Mouse (Mus musculus): ENCODE measurements around the gene Nol4l. TPM values are rescaled to one million over a fixed set of nuclear protein-coding genes. Genes with fewer than 3 reads are reported as not detected.

Nol4l gene
- polyA plus RNA-seq, 2 experiments from 2014 or later: 2.7 to 3.5 TPM

DNA sequence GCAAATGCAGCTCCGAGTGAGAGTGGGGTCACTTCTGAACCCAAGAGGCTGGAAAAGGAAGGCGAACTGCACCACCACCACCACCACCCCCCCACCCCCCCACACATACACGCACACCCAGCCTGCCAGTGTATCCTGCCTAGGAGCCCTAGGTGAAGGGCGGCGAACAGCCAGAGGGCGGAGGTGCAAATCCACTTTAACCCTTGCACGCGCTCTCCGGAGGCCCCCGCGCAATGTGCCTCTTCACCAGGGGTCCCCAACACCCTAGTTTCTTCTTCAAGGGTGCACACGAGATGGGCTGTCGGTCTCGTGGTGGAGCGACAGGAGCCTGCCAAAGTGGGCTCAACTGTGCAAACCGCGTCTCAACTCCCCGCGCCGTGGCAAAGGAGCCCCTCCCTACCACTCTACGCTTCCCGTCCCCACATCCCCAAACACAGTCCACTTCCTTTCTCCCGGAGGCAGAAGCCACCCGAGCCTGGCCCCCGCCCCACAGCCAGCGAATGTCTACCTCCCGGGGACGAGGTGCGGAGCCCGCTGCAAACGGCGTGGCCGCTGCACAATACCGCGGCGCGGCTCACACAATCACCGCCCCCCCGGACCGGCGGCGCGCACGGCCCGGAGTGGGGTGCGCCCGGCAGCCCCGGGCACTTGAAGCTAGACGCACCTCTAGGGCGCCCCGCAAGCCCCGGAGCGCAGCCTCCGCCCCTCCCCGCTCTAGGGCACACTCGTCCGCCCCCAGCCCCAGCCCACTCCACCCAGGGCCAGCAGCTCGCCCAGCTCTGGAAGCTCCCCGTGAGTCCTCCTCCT lies 86.1 kb downstream of the Nol4l start:
- no peak for ATAC-seq

DNA sequence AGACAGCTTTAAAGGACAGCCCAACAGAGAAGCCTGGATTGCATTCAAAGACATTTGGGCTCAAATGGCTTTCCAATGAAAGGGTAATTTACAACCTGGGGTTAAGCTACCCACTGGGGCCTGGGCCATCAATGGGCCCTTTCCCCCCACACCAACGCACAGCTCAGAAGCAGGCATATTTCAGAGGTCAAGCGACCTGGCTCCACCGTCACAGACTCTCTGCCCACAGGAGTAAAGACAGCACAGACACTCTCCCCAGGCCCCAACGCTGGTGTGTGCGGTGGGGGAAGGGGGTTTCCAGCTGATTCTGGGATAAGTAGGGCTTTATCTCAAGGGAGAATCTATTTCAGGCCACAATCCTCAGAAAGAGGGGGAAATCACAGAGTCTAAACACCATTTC lies 87.1 kb downstream of the Nol4l start:
- no peak for ATAC-seq

GRCm38 (mm10) chr2:153441228-153441627 lies 88.5 kb downstream of the Nol4l start:
- ATAC-seq: no peak

GRCm38 (mm10) chr2:153440755-153441154 lies 89.0 kb downstream of the Nol4l start:
- no peak for ATAC-seq

DNA sequence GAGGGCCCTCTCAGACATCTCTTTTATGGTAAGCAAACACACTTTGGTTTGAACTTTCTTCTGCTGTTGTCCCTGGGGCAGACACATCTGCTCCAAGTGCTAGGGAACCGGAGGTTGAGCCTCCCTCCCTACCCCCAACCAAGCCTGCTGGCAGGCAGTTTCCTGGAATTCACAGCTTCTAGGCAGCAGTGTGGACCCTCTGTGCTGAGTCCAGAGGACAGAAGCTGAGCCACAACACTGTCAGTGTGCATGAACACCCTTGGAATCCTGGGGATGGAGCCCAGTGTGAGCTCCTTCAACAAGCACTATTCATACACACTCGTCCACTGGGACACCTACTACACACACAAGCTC lies 92.5 kb downstream of the Nol4l start:
- ATAC-seq: no peak

- no peak for ATAC-seq
These were observed 93.0 kb downstream of the Nol4l start for GRCm38 (mm10) chr2:153436641-153437305.

DNA sequence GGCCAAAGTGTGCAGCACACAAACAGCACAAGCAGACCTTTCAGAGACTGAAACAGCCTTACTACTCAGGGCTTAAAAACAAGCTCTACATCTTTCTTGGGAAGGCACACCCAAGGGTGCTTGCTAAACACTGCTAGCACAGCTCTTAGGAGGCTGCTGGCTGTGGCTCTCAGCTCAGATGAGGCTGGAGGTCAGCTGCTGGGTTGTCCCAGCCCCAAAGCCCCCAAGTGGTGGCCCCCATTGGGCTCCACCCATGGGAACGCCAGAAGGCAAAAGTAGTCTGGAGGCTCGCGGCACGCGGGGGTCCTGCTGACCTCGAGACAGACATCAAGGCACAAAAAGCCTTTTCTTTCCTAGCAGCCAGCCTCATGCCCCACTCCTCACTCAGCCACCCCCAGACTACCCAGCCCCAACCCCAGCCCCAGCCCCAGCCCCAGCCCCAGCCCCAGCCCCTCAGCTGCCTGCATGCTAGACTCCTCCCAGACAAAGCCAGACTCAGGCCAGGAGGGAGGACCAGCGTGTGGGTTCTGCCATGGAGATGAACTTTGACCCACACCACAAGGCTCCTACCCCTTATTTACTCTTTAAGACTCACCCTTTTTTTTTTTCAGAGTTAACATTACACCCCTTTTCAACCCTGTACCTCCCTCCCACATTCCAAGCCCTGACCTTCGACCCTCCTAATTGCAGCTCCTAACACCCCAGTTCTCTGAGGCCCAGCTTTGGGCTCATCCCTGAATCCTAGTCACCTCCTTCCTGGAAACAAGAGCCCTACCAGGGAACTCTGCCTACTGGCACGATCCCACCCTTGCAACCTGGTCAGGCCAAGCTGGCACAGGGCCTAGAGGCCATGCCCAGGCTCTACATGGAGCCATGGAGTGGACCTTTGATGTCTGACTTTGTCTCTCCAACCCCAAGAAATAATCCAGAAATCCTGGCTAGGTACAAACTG lies 94.6 kb downstream of the Nol4l start:
- ATAC-seq: no peak

DNA sequence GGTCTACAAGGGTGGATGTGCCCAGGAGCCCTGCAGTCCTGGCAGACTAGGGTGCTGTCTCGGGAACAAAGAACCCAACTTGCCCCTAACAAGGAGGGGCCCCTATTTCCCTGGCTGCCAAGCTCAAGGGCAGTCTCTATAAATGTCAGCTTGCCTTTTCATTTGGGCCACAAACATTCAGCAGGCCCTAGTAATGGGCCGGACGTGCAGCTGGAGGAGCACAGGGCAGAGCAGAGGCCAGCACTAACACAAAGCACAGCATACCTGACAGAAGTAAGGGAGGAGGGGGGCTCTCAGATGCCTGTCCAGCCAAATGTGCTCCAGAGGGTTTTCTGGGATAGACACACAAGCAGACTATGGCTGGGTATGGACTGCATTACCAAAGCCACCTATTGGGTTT lies 95.9 kb downstream of the Nol4l start:
- ATAC-seq: no peak

DNA sequence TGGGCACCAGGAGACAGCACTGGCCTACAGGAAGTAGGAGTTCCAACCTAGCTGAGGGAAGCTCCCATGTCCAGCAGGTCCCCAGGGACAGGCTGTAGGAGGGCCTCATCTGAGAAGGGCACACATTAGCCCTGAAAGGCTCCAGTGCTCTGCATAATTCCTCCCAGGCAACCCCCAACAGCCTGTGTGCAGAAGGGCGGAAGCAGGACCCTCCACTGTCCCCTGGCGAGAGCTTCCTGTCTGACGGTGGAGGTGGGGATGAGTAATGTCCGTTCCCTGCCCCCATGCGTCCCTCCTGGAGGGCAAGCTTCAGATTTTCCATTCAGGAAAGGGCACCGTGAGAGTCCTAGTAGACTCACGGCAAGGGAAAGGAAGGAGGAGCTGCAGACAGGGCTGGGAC lies 97.3 kb downstream of the Nol4l start:
- no peak for ATAC-seq

GRCm38 (mm10) chr2:153430571-153430970 lies 99.2 kb downstream of the Nol4l start:
- no peak for ATAC-seq

DNA sequence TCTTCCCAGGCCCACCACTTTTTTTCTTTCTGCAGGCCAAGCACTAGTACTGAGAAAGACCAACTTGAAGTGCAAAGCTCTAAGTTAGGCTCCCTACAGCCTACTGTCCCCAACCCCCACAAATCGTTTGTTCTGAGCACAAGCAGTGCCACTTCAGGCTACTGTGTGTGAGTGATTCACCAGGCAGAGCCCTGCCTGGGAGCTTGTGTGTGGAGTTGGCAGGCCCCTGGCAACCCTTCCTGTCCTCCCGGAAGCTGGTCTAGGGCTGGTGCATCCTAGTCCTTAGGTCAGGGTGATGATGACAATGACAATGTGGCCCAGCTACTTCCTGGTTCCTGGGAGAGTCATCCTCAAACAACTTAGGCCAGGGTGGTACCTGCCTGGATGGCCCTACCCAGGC lies 101.3 kb downstream of the Nol4l start:
- no peak for ATAC-seq

GRCm38 (mm10) chr2:153426931-153427330 lies 102.8 kb downstream of the Nol4l start:
- ATAC-seq: no peak

DNA sequence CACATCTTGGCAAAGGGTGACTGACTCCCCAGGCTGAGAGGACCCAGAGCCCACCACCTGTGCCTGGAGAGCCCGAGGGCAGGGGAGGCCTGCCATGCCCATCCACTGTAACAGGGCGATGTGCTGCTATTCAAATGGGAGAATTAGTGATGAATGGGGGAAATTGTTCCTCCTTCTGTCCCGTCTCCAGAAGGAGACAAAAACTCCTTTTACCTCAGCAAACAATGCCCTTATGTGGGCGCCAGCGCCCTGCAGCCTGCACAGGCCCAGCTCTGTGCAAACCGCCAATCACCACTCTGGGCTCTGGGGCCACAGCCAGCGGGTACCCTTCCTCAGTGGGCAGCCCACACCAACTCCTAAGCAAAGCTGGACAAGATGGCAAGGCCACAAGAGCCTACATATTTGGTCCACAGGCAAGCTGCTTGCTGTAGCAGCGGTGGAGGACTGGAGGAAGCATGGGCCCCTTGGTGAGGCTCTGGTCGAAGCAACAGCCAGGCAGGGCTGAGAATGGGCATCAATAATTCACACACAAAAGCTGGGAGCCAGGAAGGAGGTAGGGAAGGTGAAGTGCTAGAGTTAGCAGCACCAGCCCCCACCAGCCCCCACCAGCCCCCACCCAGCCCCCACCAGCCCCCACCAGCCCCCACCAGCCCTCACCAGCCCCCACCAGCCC lies 103.6 kb downstream of the Nol4l start:
- ATAC-seq: no peak

- no peak for ATAC-seq
These were observed 104.5 kb downstream of the Nol4l start for GRCm38 (mm10) chr2:153425124-153425844.

DNA sequence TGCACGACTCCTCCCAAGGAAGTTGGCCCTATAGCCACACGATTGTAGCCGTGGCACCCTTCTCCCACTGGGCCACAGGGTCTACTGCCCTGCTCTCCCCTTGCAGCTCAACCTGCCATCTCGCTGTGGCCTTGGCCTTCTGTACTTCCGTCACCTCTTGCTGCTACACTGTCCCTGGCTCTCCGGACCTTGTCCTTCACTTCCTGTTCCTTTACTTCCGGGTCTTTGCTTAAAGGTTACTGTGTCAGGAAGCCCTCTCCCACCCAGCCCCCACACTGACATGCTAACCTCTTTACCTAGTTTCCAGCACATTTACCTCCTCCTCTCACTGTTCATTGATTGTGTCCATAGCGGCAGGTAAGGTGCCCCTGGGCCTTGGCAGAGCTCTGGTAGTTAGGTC lies 105.2 kb downstream of the Nol4l start:
- ATAC-seq: no peak

- ATAC-seq: no peak
These were observed 106.7 kb downstream of the Nol4l start for GRCm38 (mm10) chr2:153423113-153423512.

DNA sequence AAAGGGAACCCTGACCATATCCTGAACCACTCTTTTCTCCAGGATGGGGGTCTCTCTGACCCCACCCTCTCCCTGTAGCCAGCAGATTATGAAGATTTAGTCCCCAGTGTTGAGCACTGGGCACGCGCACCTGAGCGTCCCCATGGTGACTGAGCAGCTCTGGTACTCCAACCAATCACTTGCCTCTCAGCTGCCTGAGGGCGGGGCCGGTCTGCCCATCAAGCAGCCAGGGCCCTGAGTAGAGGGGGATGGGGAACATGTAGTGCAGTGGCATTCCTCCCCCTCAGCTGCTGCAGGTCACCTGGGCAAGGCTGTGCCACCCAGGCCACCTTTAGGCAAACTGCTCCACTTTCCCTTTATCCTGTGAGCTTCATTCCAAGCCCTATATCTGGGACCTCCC lies 107.7 kb downstream of the Nol4l start:
- no peak for ATAC-seq

- no peak for ATAC-seq
These were observed 108.5 kb downstream of the Nol4l start for GRCm38 (mm10) chr2:153421233-153421632.

DNA sequence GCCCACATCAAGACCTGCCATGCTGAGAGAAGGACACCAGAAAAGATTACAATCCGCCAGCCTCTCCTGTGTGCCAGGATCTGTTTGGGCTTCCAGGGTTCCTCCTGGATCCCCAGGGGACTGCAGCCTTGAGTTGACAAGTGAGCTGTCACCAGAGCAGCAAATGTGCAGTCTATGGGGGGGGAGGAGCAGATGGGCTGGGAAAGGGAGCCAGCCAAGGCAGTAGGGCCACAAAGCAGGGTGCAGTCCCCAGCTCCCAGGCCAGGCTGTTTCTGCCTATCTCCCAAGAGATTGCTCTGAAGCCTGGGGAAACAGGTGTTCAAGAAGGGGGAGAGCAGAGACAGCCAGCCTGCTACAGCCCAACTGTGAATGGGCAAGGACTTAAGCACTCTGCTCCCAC lies 111.4 kb downstream of the Nol4l start:
- ATAC-seq: no peak

DNA sequence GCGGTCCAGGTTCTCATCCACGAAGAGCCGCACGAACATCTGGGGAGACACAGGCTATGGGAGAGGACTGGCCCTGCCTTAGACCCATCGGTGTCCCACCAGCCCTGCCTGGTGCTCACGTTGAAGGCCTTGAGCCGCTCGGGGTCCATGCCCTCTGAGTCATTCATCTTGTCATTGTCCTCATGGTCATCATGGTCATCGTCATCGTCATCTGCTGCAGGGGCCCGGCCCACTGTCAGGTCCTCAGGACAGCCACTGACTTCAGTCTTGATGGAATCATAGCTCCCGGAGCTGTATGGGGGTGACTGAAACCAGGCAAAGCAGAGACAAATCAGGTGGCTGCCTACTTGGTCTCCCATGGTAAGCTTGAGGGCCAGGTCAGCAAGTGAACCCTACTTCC lies 111.9 kb downstream of the Nol4l start:
- no peak for ATAC-seq

DNA sequence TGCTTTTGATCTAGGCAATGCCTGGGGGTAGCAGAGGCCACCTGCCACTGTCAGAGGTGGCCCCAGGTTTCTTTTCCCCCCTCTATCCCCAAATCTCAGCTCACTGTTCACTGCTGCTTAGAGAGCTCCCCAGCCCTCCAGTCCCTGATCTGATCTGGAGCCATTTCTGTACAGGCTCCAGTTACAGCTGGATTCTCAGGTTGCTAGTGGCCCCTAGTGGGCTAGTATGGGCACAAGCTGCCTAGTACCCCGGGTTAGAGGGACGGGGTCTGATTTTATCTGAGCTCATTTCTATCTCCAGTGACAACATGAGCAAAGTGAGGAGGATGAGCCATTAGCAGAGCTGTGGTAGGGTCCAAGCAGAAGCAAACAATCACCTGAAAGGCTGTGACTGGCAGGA lies 115.2 kb downstream of the Nol4l start:
- ATAC-seq: peak; percentile 76

DNA sequence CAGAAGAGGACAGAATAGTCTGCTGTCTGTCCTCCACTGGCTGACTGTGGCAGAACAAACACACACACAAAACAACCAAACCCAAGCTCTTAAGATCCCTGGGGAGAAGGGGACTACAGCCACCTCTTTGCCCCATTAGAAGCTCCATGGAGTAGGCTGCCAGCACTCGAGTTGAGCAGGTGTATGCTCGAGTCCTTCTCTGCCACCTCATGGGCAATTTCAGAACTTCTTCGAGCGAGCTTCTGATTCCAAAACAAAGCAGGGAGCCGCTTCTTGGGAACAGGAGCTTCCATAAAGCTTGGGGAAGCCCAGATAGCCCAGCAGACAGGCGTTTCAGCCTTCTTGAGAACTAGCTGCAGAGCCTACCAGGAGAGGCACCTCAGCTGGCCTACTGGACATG lies 117.2 kb downstream of the Nol4l start:
- no peak for ATAC-seq
